Mouse (Mus musculus): ENCODE results near the gene Col9a2.

DNA sequence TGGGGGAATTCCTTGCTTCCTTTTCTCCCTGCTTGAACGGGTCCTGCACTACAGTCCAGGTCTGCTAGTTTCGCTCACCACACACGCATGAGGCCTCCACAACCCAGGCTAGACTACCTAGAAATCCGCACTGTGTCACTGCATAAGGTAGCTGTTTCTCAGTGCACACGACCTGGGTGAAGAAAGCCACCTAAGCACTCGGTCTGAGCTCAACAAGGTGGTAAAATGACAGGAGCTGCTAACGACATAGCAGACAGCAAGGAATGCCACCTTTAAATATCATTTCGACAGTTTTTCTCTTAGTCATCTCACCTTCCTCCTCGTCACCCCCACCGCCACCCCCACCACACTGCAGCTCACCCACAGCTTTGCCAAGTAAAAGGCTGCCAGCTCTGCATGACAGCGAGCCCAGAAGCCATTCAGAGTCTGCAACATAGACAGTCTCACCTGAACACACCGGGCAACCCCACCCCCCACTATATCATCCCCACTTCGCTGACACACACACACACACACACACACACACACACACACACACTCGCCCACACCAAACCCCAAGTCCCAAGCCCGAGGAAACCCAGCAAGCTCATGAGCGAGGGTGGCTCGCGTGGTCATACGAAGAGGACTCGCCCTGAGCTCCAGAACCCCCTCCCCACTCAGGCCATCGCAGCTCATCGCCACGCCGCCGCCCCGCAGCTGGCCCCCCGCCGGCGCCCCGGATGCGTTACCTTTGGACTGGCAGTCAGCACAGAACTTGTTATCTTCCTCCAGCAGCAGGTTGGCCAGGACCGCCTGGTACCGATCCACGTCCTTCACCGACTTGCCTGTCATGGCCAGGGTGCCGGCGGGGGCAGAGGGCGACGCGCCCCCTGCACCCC is 22.9 kb upstream of the Col9a2 start:
- TF ChIP-seq GATA1 (IDR thresholded peaks at IDR 0.05; ENCODE audit: borderline replicate concordance, low read length): no peak
- TF ChIP-seq CTCF (IDR thresholded peaks at IDR 0.05; ENCODE audit: low read depth, low read length): no peak
- TF ChIP-seq TAL1 (conservative IDR thresholded peaks at IDR 0.05; ENCODE audit: low read depth, low read length): no peak; the same call in 1 of the 2 replicates
